Mouse (Mus musculus): Measurements from ENCODE around the gene Tmem189. TPM values are rescaled to one million over a fixed set of nuclear protein-coding genes. Genes with fewer than 3 reads are reported as not detected.

The Tmem189 gene
- total and polyA plus RNA-seq, 2 experiments, result 4.8 to 19.6 TPM

GRCm38 (mm10) chr2:167675120-167675909 lies 14.3 kb downstream of the Tmem189 start:
- Histone ChIP-seq H3K4me3 (ENCODE audit: insufficient read depth, low read depth, low read length) (no peak overlapping the region), H3K36me3 (ENCODE audit: control insufficient read depth, insufficient read depth, low read length) (no peaks in the 10 kb centered on the region), H3K27ac (replicated peaks; ENCODE audit: insufficient read depth, low read depth, low read length) (no peak overlapping the region), H3K9ac (ENCODE audit: low read depth, low read length) (no peak overlapping the region), H3K27me3 (ENCODE audit: control insufficient read depth, insufficient read depth, low read length) (no peaks in the 10 kb centered on the region), H3K4me1 (ENCODE audit: control insufficient read depth, insufficient read depth, low read length) (peaks cover 8% of the 10 kb centered on the region), H3K79me2 (ENCODE audit: control insufficient read depth, insufficient read depth, low read length) (no peaks in the 10 kb centered on the region)
- WGBS, result 45% methylated on average over 14 of the region's 14 CpGs
- no peak for DNase-seq (ENCODE audit: extremely low read depth, low read depth, low spot score)
- TF ChIP-seq CTCF (IDR thresholded peaks at IDR 0.05; ENCODE audit: low read depth, low read length), result peak; percentile 82
- no peak for TF ChIP-seq POLR2A (IDR thresholded peaks at IDR 0.05; ENCODE audit: extremely low read depth, insufficient read depth, low read length)

DNA sequence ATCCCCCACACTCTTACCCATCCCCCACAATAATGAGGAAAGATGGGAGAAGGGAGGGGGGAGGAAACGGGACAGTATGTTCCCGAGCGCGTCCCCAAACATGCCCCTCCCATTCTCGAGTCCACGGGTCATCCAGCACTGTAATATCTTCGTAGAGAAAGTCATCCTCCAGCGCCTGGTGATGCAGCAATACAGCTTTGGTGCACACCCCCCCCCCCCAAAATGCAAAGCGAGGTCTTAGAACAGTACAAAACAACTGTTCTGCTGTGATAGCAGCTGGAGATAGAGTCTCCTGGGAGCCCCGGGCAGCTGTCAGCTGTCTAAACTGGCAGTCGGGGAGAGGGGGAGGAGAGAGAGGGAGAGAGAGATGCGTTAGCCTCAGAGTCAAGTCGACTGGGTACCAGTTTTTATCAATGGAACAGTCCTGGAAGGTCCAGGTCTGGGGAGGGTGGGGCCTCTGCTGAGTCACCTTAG lies 17.4 kb downstream of the Tmem189 start:
- H3K36me3 ChIP-seq (ENCODE audit: control insufficient read depth, insufficient read depth, low read length), result no peaks in the 10 kb centered on the region
- no peaks in the 10 kb centered on the region for H3K27me3 ChIP-seq (ENCODE audit: control insufficient read depth, insufficient read depth, low read length)
- 42% methylated on average over 13 of the region's 13 CpGs for WGBS
- no peak for DNase-seq (ENCODE audit: extremely low read depth, low read depth, low spot score)
- no peaks in the 10 kb centered on the region for H3K79me2 ChIP-seq (ENCODE audit: control insufficient read depth, insufficient read depth, low read length)
- TF ChIP-seq POLR2A (IDR thresholded peaks at IDR 0.05; ENCODE audit: extremely low read depth, insufficient read depth, low read length), result no peak
- no peak for TF ChIP-seq CTCF (IDR thresholded peaks at IDR 0.05; ENCODE audit: low read depth, low read length)
- no peak overlapping the region for H3K9ac ChIP-seq (ENCODE audit: low read depth, low read length)
- H3K27ac ChIP-seq (replicated peaks; ENCODE audit: insufficient read depth, low read depth, low read length), result no peak overlapping the region
- H3K4me1 ChIP-seq (ENCODE audit: control insufficient read depth, insufficient read depth, low read length), result peaks cover 8% of the 10 kb centered on the region
- H3K4me3 ChIP-seq (ENCODE audit: insufficient read depth, low read depth, low read length), result no peak overlapping the region

- H3K79me2 ChIP-seq (ENCODE audit: control insufficient read depth, insufficient read depth, low read length), result no peaks in the 10 kb centered on the region
- H3K4me3 ChIP-seq (ENCODE audit: insufficient read depth, low read depth, low read length), result no peak overlapping the region
- H3K27ac ChIP-seq (replicated peaks; ENCODE audit: insufficient read depth, low read depth, low read length), result no peak overlapping the region
- H3K9ac ChIP-seq (ENCODE audit: low read depth, low read length), result no peak overlapping the region
- peaks cover 8% of the 10 kb centered on the region for H3K4me1 ChIP-seq (ENCODE audit: control insufficient read depth, insufficient read depth, low read length)
- WGBS, result 62% methylated on average over 5 of the region's 5 CpGs
- TF ChIP-seq CTCF (IDR thresholded peaks at IDR 0.05; ENCODE audit: low read depth, low read length), result no peak
- H3K36me3 ChIP-seq (ENCODE audit: control insufficient read depth, insufficient read depth, low read length), result no peaks in the 10 kb centered on the region
- H3K27me3 ChIP-seq (ENCODE audit: control insufficient read depth, insufficient read depth, low read length), result no peaks in the 10 kb centered on the region
- DNase-seq (ENCODE audit: extremely low read depth, low read depth, low spot score), result peak; percentile 88
Measured at GRCm38 (mm10) chr2:167671101-167671633, 18.5 kb downstream of the Tmem189 start.

DNA sequence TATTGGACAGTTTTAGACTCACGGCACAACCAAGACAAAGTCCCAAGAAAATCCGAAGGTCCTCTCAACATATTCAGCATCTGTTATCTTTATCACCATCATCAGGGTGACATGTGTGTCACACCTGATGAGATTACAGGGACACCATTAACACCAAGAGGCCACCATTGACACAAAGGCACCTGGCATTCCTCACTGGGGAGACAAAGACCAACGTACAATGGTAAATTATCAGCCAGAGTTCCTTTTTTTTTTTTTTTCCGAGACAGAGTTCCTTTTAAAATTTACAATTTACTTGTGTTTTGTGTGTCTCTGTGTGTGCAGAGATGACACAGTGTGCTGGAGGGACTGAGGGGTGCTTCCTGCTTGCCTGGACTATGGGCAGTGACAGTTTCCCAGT lies 20.2 kb downstream of the Tmem189 start:
- no peaks in the 10 kb centered on the region for H3K27me3 ChIP-seq (ENCODE audit: control insufficient read depth, insufficient read depth, low read length)
- H3K4me3 ChIP-seq (ENCODE audit: insufficient read depth, low read depth, low read length), result no peak overlapping the region
- H3K27ac ChIP-seq (replicated peaks; ENCODE audit: insufficient read depth, low read depth, low read length), result no peak overlapping the region
- no peak for DNase-seq (ENCODE audit: extremely low read depth, low read depth, low spot score)
- no peaks in the 10 kb centered on the region for H3K79me2 ChIP-seq (ENCODE audit: control insufficient read depth, insufficient read depth, low read length)
- WGBS, result 74% methylated on average over 4 of the region's 4 CpGs
- no peaks in the 10 kb centered on the region for H3K36me3 ChIP-seq (ENCODE audit: control insufficient read depth, insufficient read depth, low read length)
- H3K9ac ChIP-seq (ENCODE audit: low read depth, low read length), result no peak overlapping the region
- H3K4me1 ChIP-seq (ENCODE audit: control insufficient read depth, insufficient read depth, low read length), result peaks cover 8% of the 10 kb centered on the region
- TF ChIP-seq POLR2A (IDR thresholded peaks at IDR 0.05; ENCODE audit: extremely low read depth, insufficient read depth, low read length), result no peak
- no peak for TF ChIP-seq CTCF (IDR thresholded peaks at IDR 0.05; ENCODE audit: low read depth, low read length)

GRCm38 (mm10) chr2:167668426-167668825 lies 21.2 kb downstream of the Tmem189 start:
- H3K9ac ChIP-seq (ENCODE audit: low read depth, low read length), result no peak overlapping the region
- H3K36me3 ChIP-seq (ENCODE audit: control insufficient read depth, insufficient read depth, low read length), result no peaks in the 10 kb centered on the region
- H3K79me2 ChIP-seq (ENCODE audit: control insufficient read depth, insufficient read depth, low read length), result no peaks in the 10 kb centered on the region
- no peak for DNase-seq (ENCODE audit: extremely low read depth, low read depth, low spot score)
- TF ChIP-seq CTCF (IDR thresholded peaks at IDR 0.05; ENCODE audit: low read depth, low read length) (no peak), POLR2A (IDR thresholded peaks at IDR 0.05; ENCODE audit: extremely low read depth, insufficient read depth, low read length) (no peak)
- no peak overlapping the region for H3K4me3 ChIP-seq (ENCODE audit: insufficient read depth, low read depth, low read length)
- no peaks in the 10 kb centered on the region for H3K27me3 ChIP-seq (ENCODE audit: control insufficient read depth, insufficient read depth, low read length)
- H3K4me1 ChIP-seq (ENCODE audit: control insufficient read depth, insufficient read depth, low read length), result peaks cover 8% of the 10 kb centered on the region
- no peak overlapping the region for H3K27ac ChIP-seq (replicated peaks; ENCODE audit: insufficient read depth, low read depth, low read length)
- 92% methylated on average over 5 of the region's 5 CpGs for WGBS

Measured in liver, adult 2 months (tissue).